Mouse (Mus musculus): ENCODE data around the gene Gpcpd1. TPM values are rescaled to one million over a fixed set of nuclear protein-coding genes. Genes with fewer than 3 reads are reported as not detected.

Gpcpd1 gene
- polyA plus RNA-seq, 1 experiment from 2014 or later, result 41.7 TPM

GRCm38 (mm10) chr2:132509714-132510113, 77.8 kb downstream of the Gpcpd1 start:
- no peak overlapping the region for H3K9ac ChIP-seq (ENCODE audit: low read length)
- ATAC-seq (ENCODE audit: low FRiP score) (no peak), DNase-seq (ENCODE audit: low spot score, missing footprints) (peak; percentile 57)
- no peak overlapping the region for H3K4me2 ChIP-seq
- no peaks in the 10 kb centered on the region for H3K9me3 ChIP-seq (ENCODE audit: control insufficient read depth, low read length)
- WGBS, result 100% methylated on average over 1 of the region's 1 CpGs
- H3K27me3 ChIP-seq (ENCODE audit: control insufficient read depth, insufficient read depth, low read length), result no peaks in the 10 kb centered on the region
- H3K4me3 ChIP-seq (ENCODE audit: low read depth, low read length), result no peak overlapping the region
- no peaks in the 10 kb centered on the region for H3K36me3 ChIP-seq (ENCODE audit: control insufficient read depth, insufficient read depth, low read length)
- H3K27ac ChIP-seq (ENCODE audit: low read depth, low read length), result no peak overlapping the region
- no peaks in the 10 kb centered on the region for H3K4me1 ChIP-seq (ENCODE audit: control insufficient read depth, insufficient read depth, low read length)

- Histone ChIP-seq H3K36me3 (ENCODE audit: control insufficient read depth, insufficient read depth, low read length) (no peaks in the 10 kb centered on the region), H3K9me3 (ENCODE audit: control insufficient read depth, low read length) (no peaks in the 10 kb centered on the region), H3K4me1 (ENCODE audit: control insufficient read depth, insufficient read depth, low read length) (no peaks in the 10 kb centered on the region), H3K27me3 (ENCODE audit: control insufficient read depth, insufficient read depth, low read length) (no peaks in the 10 kb centered on the region), H3K4me2 (no peak overlapping the region), H3K4me3 (ENCODE audit: low read depth, low read length) (no peak overlapping the region), H3K9ac (ENCODE audit: low read length) (no peak overlapping the region), H3K27ac (ENCODE audit: low read depth, low read length) (no peak overlapping the region)
- no peak for ATAC-seq (ENCODE audit: low FRiP score)
- WGBS, result 85% methylated on average over 9 of the region's 9 CpGs
- no peak for DNase-seq (ENCODE audit: low spot score, missing footprints)
These were observed 78.3 kb downstream of the Gpcpd1 start for GRCm38 (mm10) chr2:132509261-132509660.

- Histone ChIP-seq H3K4me3 (ENCODE audit: low read depth, low read length) (no peak overlapping the region), H3K9me3 (ENCODE audit: control insufficient read depth, low read length) (no peaks in the 10 kb centered on the region), H3K9ac (ENCODE audit: low read length) (no peak overlapping the region), H3K27me3 (ENCODE audit: control insufficient read depth, insufficient read depth, low read length) (no peaks in the 10 kb centered on the region), H3K36me3 (ENCODE audit: control insufficient read depth, insufficient read depth, low read length) (no peaks in the 10 kb centered on the region), H3K4me1 (ENCODE audit: control insufficient read depth, insufficient read depth, low read length) (no peaks in the 10 kb centered on the region), H3K4me2 (no peak overlapping the region), H3K27ac (ENCODE audit: low read depth, low read length) (no peak overlapping the region)
- 64% methylated on average over 6 of the region's 6 CpGs for WGBS
- ATAC-seq (ENCODE audit: low FRiP score), result no peak
- no peak for DNase-seq (ENCODE audit: low spot score, missing footprints)
These were observed 80.0 kb downstream of the Gpcpd1 start for GRCm38 (mm10) chr2:132507521-132507920.

- no peak overlapping the region for H3K4me2 ChIP-seq
- no peak for ATAC-seq (ENCODE audit: low FRiP score)
These were observed 80.4 kb downstream of the Gpcpd1 start for GRCm38 (mm10) chr2:132507091-132507490.

GRCm38 (mm10) chr2:132505828-132506227, 81.7 kb downstream of the Gpcpd1 start:
- H3K27me3 ChIP-seq (ENCODE audit: control insufficient read depth, insufficient read depth, low read length), result no peaks in the 10 kb centered on the region
- DNase-seq (ENCODE audit: low spot score, missing footprints), result peak; percentile 60
- no peak overlapping the region for H3K4me2 ChIP-seq
- H3K36me3 ChIP-seq (ENCODE audit: control insufficient read depth, insufficient read depth, low read length), result no peaks in the 10 kb centered on the region
- H3K27ac ChIP-seq (ENCODE audit: low read depth, low read length), result no peak overlapping the region
- H3K4me3 ChIP-seq (ENCODE audit: low read depth, low read length), result no peak overlapping the region
- no peak overlapping the region for H3K9ac ChIP-seq (ENCODE audit: low read length)
- H3K9me3 ChIP-seq (ENCODE audit: control insufficient read depth, low read length), result no peaks in the 10 kb centered on the region
- H3K4me1 ChIP-seq (ENCODE audit: control insufficient read depth, insufficient read depth, low read length), result no peaks in the 10 kb centered on the region
- ATAC-seq (ENCODE audit: low FRiP score), result no peak
- 80% methylated on average over 6 of the region's 6 CpGs for WGBS

More at GRCm38 (mm10) chr2:132507091-132507490, 80.4 kb downstream of the Gpcpd1 start:
- H3K27me3 ChIP-seq (ENCODE audit: control insufficient read depth, insufficient read depth, low read length), result no peaks in the 10 kb centered on the region
- H3K4me3 ChIP-seq (ENCODE audit: low read depth, low read length), result no peak overlapping the region
- H3K4me1 ChIP-seq (ENCODE audit: control insufficient read depth, insufficient read depth, low read length), result no peaks in the 10 kb centered on the region
- no peaks in the 10 kb centered on the region for H3K36me3 ChIP-seq (ENCODE audit: control insufficient read depth, insufficient read depth, low read length)
- no peak overlapping the region for H3K9ac ChIP-seq (ENCODE audit: low read length)
- H3K27ac ChIP-seq (ENCODE audit: low read depth, low read length), result no peak overlapping the region
- H3K9me3 ChIP-seq (ENCODE audit: control insufficient read depth, low read length), result no peaks in the 10 kb centered on the region
- 56% methylated on average over 14 of the region's 14 CpGs for WGBS
- DNase-seq (ENCODE audit: low spot score, missing footprints), result peak; percentile 53

- Histone ChIP-seq H3K9ac (ENCODE audit: low read length) (no peak overlapping the region), H3K36me3 (ENCODE audit: control insufficient read depth, insufficient read depth, low read length) (no peaks in the 10 kb centered on the region), H3K4me2 (no peak overlapping the region), H3K9me3 (ENCODE audit: control insufficient read depth, low read length) (no peaks in the 10 kb centered on the region), H3K4me1 (ENCODE audit: control insufficient read depth, insufficient read depth, low read length) (no peaks in the 10 kb centered on the region), H3K4me3 (ENCODE audit: low read depth, low read length) (no peak overlapping the region), H3K27me3 (ENCODE audit: control insufficient read depth, insufficient read depth, low read length) (no peaks in the 10 kb centered on the region), H3K27ac (ENCODE audit: low read depth, low read length) (no peak overlapping the region)
- WGBS, result 90% methylated on average over 3 of the region's 3 CpGs
- DNase-seq (ENCODE audit: low spot score, missing footprints), result no peak
- ATAC-seq (ENCODE audit: low FRiP score), result no peak
These were observed 89.2 kb downstream of the Gpcpd1 start for GRCm38 (mm10) chr2:132498344-132498743.

- Histone ChIP-seq H3K27me3 (ENCODE audit: control insufficient read depth, insufficient read depth, low read length) (no peaks in the 10 kb centered on the region), H3K9ac (ENCODE audit: low read length) (no peak overlapping the region), H3K27ac (ENCODE audit: low read depth, low read length) (no peak overlapping the region), H3K4me3 (ENCODE audit: low read depth, low read length) (no peak overlapping the region), H3K4me2 (no peak overlapping the region), H3K4me1 (ENCODE audit: control insufficient read depth, insufficient read depth, low read length) (no peaks in the 10 kb centered on the region), H3K36me3 (ENCODE audit: control insufficient read depth, insufficient read depth, low read length) (no peaks in the 10 kb centered on the region), H3K9me3 (ENCODE audit: control insufficient read depth, low read length) (no peaks in the 10 kb centered on the region)
- ATAC-seq (ENCODE audit: low FRiP score) (0 out of 2 replicates have a peak, but pooled peaks have one; percentile 38), DNase-seq (ENCODE audit: low spot score, missing footprints) (peak; percentile 65)
- WGBS, result 93% methylated on average over 7 of the region's 7 CpGs
These were observed 90.0 kb downstream of the Gpcpd1 start for GRCm38 (mm10) chr2:132497412-132498135.

GRCm38 (mm10) chr2:132493184-132493583, 94.3 kb downstream of the Gpcpd1 start:
- Histone ChIP-seq H3K9ac (ENCODE audit: low read length) (no peak overlapping the region), H3K9me3 (ENCODE audit: control insufficient read depth, low read length) (no peaks in the 10 kb centered on the region), H3K36me3 (ENCODE audit: control insufficient read depth, insufficient read depth, low read length) (no peaks in the 10 kb centered on the region), H3K27ac (ENCODE audit: low read depth, low read length) (no peak overlapping the region), H3K4me2 (no peak overlapping the region), H3K4me1 (ENCODE audit: control insufficient read depth, insufficient read depth, low read length) (no peaks in the 10 kb centered on the region), H3K4me3 (ENCODE audit: low read depth, low read length) (no peak overlapping the region), H3K27me3 (ENCODE audit: control insufficient read depth, insufficient read depth, low read length) (no peaks in the 10 kb centered on the region)
- ATAC-seq (ENCODE audit: low FRiP score), result no peak
- WGBS, result 90% methylated on average over 4 of the region's 4 CpGs
- DNase-seq (ENCODE audit: low spot score, missing footprints), result peak; percentile 72

GRCm38 (mm10) chr2:132485454-132485853, 102.1 kb downstream of the Gpcpd1 start:
- DNase-seq (ENCODE audit: low spot score, missing footprints) (peak; percentile 91), ATAC-seq (ENCODE audit: low FRiP score) (no peak)
- no peak overlapping the region for H3K27ac ChIP-seq (ENCODE audit: low read depth, low read length)
- H3K4me2 ChIP-seq, result no peak overlapping the region
- H3K9ac ChIP-seq (ENCODE audit: low read length), result no peak overlapping the region
- H3K4me1 ChIP-seq (ENCODE audit: control insufficient read depth, insufficient read depth, low read length), result no peaks in the 10 kb centered on the region
- no peaks in the 10 kb centered on the region for H3K9me3 ChIP-seq (ENCODE audit: control insufficient read depth, low read length)
- H3K4me3 ChIP-seq (ENCODE audit: low read depth, low read length), result no peak overlapping the region
- H3K36me3 ChIP-seq (ENCODE audit: control insufficient read depth, insufficient read depth, low read length), result no peaks in the 10 kb centered on the region
- 0% methylated on average over 1 of the region's 1 CpGs for WGBS
- H3K27me3 ChIP-seq (ENCODE audit: control insufficient read depth, insufficient read depth, low read length), result no peaks in the 10 kb centered on the region
